Mouse (Mus musculus): ENCODE measurements around the gene Ttc9c. TPM values are rescaled to one million over a fixed set of nuclear protein-coding genes. Genes with fewer than 3 reads are reported as not detected.
A peak's percentile ranks its signal among the peaks of the same experiment; 100 is the strongest.

The Ttc9c gene
- total RNA-seq, 4 experiments from 2014 or later = 11.4 to 12.7 (median 11.9) TPM

DNA sequence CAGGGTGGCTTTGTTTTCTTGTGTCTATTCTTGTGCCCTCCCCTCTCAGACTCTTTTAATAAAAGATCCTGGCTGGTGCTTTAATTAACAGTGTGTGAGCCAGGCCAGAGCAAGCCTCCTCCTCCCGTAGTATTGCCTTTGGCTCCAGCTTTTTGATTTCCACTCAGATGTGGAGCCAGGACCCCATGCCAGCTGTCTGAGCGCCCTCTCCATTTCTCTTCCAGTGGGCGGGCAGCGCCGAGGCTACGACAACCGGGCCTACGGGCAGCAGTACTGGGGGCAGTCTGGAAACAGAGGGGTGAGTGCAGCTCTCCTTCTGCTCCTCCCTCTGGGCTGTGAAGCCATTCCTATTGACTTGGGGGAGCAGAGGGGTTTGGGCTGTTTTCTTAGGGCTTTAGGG is 11.5 kb upstream of the Ttc9c start:
- DNase-seq (ENCODE audit: low spot score in 2 of 2) = no peak

DNA sequence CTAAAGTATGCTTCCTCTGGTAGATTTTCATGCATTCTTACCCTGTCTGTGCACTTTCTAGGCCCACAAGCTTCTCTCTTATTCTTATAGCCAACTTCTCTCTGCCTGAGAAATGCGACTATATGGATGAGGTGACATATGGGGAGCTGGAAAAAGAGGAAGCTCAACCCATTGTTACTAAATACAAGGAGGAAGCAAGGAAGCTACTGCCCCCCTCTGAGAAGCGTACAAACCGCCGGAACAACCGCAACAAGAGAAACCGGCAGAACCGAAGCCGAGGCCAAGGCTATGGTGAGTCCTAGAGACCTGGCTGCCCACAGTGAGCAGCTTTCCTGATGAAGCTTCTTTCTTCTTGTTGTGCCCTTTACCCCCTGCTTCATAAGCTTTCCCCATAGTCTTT is 10.5 kb upstream of the Ttc9c start, which contains the start of gene AC129217.1:
Gene AC129217.1, plus strand, starts transcription at position 114 of the 400 bp plus-strand sequence.
- no peak for DNase-seq (ENCODE audit: low spot score in 2 of 2)

DNA sequence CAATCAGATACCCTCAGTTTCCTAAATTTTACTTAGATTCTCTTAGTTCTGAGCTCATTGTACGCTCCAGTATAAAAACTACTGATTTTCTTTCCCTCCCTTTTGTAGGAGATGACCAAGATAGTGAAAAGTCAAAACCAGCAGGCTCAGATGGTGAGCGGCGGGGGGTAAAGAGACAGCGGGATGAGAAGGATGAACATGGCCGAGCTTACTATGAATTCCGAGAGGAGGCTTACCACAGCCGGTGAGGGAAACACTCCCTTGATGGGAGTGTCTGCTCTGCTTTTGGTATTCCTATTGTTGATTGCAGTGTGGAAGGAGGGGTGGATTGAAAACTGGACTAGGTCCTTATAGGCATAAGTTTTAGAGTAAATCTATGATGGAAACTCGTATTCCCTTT is 3.6 kb upstream of the Ttc9c start:
- no peak for DNase-seq (ENCODE audit: low spot score in 2 of 2)

DNA sequence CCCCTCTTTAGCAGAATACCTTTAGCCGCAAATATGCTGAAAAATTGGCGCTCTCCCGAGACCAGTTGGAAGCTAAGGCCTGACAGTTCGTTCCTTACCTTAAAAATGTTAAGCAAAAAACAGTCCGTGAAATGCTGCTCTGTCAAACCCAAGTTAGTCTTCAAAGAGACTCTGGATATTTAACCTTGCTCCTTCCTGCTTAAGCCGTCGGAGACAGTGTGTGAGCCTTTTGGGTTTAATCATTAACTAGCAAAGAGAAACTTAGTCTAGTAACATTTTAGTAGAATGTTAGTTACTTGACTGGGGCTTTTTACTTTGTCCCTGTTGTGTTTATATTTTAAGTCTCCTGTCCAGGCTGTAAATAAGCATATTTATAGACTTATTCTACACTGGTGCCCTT is 2.0 kb upstream of the Ttc9c start:
- no peak for DNase-seq (ENCODE audit: low spot score in 2 of 2)

DNA sequence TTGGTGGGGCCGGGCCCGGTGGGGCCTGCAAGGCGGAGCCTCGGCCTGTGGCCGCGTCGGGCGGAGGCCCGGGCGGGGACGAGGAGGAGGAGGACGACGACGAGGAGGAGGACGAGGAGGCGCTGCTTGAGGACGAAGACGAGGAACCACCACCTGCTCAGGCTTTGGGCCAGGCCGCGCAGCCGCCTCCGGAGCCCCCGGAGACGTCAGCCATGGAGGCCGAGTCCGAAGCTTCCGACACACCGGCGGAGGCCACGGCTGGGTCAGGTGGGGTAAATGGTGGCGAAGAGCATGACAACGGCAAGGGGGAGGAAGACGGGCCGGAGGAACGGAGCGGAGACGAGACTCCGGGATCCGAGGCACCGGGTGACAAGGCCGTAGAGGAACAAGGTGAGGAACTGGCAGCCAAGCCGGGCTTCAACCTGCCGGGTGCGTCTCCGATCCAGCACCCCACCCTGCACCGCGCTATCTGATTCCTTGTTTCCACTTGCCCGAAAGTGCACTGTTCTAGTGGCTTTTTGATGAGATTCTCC is 1.4 kb upstream of the Ttc9c start:
- no peak for DNase-seq (ENCODE audit: low spot score in 2 of 2)

DNA sequence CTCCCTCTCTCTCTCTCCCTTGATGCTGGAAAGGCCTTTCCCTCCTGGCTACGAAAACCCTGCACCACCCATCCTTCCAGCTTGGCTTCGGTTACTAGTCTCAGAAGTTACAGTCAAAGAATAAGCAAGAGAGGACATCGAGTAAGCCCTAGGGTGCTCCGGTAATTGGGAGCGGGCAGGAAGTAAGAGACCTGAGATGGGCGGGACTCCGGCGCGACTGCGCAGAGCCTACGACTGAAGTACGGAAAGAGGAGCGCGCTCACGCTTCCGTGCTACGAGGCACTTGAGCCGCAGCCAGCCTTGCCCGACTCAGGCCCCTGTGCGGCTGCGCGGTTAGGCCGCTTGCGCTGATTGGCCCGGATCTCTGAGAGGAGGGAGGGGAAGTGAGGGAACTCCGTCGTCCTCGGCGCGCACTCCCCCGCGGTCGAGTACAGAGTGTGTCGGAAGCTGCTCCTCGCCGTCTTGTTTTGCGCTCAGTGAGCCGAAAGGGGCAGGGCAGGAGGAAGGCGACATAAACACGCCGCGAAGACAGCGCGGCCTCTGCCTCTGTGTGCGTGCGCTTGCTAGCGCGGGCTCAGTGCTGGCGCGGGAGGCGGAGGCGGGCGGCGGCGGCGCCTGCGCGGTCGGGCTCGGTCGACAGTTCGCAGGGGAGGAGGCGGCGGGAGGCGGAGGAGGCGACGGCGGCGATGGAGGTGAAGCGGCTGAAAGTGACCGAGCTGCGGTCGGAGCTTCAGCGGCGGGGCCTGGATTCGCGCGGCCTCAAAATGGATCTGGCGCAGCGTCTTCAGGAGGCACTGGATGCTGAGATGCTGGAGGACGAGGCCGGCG is 677 bp upstream of the Ttc9c start, which contains the start of gene Hnrnpul2:
Gene Hnrnpul2, plus strand, starts transcription at position 415 of the 828 bp plus-strand sequence.
- DNase-seq (ENCODE audit: low spot score in 2 of 2) = peak; percentile 97 to 98

DNA sequence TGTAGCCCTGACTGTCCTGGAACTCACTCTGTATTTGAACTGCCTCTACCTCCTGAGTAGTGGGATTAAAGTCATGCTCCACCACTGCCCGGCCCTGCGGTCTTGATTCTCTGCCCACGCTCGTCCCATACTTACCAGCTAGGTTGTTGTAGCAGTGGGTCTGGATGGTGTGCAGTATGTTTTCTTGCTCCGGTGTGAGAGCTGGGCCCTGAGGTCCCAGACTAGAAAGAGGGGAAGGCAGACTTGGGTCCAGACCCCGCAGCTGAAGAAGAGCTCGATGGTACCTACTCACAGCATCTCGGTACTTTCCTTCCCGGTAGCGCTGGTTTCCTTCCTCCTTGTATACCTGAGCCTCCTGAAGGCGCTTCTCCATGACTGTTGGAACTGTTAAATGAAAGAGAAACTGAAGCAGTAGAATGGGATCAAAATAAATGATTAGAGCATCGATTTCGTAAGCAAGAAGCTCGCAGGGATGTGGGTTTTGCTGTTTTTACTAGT is 783 bp downstream of the Ttc9c start:
- DNase-seq (ENCODE audit: low spot score in 2 of 2) = no peak

DNA sequence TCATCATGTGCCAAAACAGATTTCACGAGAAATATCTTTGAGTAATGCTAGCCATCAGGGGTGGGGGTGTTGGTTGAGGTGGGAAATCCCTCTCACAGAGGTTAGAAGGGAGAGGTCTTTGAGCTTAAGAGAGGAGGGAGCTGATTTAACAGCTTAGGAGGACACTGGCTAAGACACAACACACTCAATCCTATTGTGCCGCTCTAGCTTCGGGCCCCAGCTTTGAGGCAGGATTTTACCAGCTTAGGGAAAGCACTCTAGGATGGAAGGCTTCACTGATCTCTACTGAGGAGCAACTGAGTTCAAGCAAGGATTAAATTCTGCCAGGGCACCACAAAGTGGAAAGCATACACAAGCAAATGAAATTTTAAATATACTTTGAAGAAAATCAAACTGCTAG is 2.1 kb downstream of the Ttc9c start:
- no peak for DNase-seq (ENCODE audit: low spot score in 2 of 2)

DNA sequence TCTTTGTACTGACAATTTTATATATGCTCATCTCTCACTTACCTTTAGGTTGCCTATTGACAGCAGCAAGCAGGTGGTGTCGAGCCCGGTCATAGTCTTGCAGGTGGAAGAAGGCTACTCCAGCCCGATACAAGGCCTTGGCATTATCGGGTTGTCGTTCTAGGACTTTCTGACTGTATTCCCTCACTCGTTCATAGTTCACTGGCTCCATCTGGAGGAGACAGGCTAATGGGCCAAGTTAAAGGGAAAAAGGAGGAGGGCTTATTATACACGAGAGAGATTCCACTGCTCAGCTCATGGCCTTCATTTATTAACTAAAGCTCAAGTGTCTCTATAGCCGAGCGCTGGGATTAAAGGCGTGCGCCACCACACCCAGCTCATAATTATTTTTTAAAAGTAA is 3.3 kb downstream of the Ttc9c start:
- no peak for DNase-seq (ENCODE audit: low spot score in 2 of 2)

DNA sequence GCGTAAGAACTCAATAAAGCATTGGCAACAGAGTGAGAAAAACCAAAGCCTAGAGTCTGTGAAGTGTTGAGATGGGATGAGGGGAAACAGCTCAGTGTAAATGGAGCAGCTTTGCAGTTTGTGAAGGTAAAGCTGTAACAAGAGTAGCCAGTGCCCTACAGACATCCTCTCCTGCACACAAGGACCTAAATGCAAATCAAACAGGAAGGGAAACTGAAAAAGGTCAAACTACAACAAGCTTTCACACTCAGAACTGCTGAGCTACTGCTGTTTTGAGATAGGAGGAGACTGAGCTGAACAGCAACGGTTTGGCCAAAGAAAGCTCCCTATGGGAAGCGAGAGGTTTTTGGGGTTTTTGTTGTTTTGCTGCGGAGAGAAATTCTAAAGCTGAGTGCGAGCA is 12.3 kb downstream of the Ttc9c start:
- no peak for DNase-seq (ENCODE audit: low spot score in 2 of 2)

DNA sequence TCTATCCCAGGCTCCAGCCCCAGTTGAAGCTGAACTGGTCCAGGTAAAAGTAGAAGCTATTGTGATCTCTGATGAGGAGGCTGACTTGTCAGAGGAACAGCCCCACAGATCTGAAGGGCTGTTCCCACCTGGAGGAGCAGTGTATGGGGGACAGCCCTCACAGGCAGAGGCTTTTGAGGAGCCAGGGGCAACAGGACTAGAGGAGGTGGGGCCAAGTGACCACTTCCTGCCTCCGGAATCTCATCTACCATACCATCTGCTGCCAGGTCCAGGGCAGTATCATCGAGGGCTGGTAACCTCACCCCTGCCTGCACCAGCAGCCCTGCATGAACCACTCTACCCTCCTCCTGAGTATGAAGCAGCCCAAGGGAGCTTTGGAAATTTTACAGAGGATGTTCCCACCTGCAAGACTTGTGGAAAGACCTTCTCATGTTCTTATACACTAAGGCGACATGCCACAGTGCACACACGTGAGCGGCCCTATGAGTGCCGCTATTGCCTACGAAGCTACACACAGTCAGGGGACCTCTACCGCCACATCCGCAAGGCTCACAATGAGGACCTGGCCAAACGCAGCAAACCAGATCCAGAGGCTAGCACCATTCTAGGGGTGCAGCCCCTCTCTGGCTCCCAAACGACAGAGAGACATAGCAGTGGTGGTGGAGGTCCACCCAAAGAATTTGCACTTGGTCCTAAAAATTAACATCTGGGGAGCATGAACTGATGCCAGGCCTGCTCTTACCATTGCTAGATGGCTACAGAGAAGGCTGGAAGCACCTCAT is 15.1 kb downstream of the Ttc9c start:
- no peak for DNase-seq (ENCODE audit: low spot score in 2 of 2)

DNA sequence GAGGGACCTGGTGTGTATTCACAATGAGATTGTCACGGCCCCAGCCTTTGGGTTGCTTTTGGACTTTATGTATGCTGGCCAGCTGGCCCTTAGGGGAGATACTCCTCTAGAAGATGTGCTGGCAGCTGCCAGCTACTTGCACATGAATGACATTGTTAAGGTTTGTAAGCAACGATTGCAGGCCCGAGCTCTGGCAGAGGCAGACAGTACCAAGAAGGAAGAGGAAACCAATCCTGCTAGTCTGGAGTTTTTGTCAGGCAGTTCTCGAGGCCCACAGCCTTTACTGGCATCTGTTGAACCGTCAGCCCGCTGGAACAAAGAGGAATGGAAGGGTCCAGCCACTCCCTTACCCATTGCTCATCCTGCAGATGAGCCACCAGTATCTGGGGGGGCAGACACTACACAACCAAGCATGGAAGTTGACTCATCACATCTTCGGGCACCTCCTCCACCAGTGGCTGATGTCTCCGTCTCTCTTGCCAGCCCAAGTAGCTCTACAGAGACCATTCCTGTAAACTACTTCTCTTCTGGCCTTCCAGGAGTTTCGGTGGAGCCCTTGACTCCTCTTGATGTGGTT is 15.8 kb downstream of the Ttc9c start:
- DNase-seq (ENCODE audit: low spot score in 2 of 2) = no peak

DNA sequence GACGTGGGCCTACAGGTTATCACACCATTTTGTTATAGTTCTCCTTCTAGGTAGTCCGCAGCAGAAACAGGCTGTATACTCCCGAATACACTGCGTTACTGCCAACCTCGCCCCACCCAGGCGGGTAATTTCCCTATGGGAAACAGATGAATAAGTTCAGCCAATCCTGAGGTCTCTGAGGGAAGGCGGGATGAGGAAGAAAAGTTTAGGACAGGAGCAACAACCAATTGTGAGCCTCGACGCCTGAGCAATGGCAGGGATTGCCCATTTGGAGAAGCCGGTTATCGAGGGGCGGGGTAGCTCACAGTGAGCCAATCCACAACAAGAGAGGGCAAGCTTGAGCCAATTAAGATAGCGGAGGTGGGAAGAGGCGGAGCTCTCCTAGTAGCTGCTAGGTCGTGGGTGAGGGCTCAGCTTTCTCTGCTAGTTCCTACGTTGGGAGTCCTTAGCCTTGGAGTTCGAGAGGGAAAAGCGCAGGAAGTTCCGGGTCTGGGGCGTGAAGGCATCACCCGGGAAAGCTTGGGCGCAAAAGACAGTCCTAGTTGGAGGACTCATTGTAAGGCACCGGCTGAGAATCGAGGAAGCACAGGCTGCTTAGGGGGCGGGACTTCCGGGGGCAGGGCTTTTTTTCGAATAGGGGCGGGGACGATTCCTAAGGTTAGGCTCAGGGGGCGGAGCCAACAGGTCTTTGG is 16.9 kb downstream of the Ttc9c start, which contains the start of gene Zbtb3:
Gene Zbtb3, plus strand, starts transcription at position 426 of the 692 bp plus-strand sequence.
- DNase-seq (ENCODE audit: low spot score in 2 of 2) = peak; percentile 94 to 95

DNA sequence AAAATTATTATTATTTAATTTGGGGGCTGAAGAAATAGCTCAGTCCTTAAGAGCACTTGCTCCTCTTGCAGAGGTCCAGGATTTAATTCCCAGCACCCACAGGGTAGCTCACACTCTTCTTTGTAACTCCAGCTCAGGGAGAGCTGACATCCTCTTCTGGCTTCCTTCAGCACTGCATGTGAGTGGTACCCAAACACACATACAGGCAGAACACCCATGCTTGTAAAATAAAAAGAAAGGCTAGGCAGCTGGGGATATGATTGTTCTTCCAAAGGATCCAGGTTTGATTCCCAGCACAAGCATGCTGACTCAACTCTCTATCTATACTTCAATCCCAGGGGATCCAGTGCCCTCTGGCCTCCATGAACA is 20.2 kb downstream of the Ttc9c start:
- DNase-seq (ENCODE audit: low spot score in 2 of 2) = no peak

DNA sequence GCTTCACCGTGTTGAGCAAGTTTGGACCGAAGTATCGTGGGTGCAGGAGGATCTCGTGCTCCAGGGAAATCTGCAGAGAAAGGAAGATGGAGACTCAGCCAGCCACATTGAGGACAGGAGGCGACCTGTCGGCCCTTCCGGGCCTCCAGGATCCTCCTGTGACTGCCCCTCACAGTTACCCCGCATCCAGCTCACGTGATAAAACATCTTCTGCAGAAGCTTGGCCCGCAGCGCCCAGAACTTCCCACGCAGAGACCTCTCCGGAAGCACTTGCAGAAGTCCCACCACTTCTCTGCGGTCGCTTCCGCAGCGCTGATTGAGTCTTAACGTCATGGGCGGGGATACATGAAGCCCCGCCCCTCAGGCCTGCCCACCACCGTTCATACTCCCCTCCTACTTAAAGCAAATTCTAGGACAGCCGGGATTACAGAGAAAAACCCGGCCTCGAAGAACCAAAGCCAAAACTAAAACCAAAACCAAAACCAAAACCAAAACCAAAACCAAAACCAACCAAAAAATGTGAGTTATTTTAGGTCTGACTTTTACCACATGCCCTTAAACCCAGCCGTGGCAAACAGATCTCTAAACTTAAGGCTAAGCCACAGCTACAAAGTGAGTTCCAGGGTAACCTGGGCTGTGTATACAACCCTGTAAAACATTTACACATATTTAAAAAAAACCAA is 20.7 kb downstream of the Ttc9c start, which contains the start of gene Polr2g:
Gene Polr2g, minus strand, starts transcription at position 314 of the 683 bp plus-strand sequence.
- DNase-seq (ENCODE audit: low spot score in 2 of 2) = peak; percentile 86 to 91

DNA sequence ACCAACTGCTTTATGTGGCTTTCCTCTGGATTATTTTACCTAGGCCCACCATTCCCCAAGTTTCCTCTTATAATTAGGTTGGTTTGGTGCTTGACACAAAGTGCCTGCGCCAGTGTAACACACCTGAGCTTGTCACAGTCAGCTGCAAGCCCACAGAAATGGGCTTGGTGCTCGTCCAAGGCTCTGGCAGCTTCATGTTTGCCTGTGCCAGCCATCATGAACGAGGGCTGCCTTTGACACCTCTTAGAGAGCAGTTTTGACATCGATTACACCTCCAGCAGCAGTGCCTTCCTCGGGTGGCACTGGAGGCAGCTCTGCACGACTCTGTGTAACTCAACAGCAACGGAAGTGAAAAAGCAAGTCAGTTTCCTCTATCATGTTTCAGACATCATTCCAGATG is 29.0 kb downstream of the Ttc9c start:
- DNase-seq (ENCODE audit: low spot score in 2 of 2) = no peak

DNA sequence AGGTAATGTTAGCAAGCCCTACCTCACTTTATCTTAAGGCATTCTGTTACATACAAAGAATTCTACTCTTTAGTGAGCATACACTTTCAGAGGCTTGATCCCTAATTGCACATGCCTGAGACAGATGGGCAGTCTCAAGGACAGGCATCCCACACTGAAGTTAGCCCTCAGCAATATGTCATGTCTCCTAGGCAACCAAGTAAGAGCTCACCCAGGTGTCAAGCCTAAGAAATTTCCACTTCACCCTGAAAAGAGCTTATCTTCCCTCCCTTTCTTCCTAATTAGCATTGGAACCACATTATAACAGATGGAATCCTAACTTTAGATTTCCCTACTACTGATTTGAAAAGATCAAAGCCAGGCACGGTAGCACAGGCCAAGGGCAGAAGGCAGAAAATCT is 30.0 kb downstream of the Ttc9c start:
- no peak for DNase-seq (ENCODE audit: low spot score in 2 of 2)

DNA sequence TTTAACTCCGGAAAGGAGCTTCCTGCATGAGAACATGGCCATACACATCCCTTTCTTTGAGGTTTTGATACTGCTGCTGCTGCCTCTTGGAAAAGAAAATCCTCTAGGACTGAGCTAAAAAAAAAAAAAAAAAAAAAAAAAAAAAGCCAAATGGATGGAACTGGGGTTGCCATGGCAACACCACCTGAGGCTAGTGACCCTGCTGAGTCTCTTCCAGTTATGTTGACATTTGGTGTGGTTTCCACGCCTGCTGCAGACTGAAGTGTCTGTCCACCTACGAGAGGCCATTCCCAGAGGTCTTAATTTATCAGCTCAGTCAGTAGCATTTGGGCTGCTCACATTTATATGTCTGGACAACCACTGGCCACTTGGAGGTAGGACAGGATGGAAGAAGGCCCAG is 30.6 kb downstream of the Ttc9c start:
- DNase-seq (ENCODE audit: low spot score in 2 of 2) = no peak

DNA sequence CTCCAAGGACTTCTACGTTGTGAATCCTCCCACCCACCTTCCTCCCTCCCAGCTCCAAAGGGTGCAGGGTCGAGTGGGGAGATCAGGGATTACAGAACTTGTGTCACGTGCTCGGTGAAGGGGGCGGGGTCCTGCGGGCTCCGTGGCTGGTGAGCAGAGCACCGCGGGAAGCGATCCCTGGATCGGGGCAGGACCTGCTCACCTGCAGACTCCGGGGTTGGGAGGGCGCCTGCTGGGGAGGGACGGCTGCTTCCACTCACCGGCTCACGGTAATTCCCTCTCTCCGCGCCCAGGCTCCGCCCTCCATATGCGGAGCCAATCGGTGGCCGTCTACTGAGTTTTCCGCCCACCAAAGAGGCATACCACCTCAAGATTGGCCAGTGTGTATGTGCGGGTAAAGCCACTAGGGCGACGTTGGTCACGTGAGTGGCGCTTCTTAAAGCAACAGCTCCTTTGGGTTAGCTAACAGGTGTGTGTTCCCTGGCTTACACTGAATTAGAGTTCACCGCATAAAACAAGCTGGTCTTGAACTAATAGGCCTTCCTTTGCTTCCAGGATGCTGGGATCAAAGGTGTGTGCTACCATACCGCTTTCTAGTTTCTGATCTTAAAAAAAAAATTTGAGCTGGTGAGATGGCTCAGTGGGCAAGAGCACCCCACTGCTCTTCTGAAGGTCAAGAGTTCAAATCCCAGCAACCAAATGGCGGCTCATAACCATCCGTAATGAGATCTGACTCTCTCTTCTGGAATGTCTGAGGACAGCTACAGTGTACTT is 32.9 kb downstream of the Ttc9c start, which contains the start of gene Taf6l:
Gene Taf6l, minus strand, starts transcription at position 410 of the 774 bp plus-strand sequence.
- peak; percentile 84 to 91 for DNase-seq (ENCODE audit: low spot score in 2 of 2)
